Mouse (Mus musculus): ENCODE data around the gene Tmem266. TPM values are rescaled to one million over a fixed set of nuclear protein-coding genes. Genes with fewer than 3 reads are reported as not detected.

Tmem266 gene
- polyA plus RNA-seq, 1 experiment, result 0.36 TPM

- no peak overlapping the region for H3K27ac ChIP-seq (ENCODE audit: insufficient read depth, low read length)
- H3K9ac ChIP-seq (ENCODE audit: low read depth, poor library complexity, severe bottlenecking), result no peak overlapping the region
- H3K36me3 ChIP-seq (ENCODE audit: control insufficient read depth, insufficient read depth, low read length, poor library complexity, severe bottlenecking), result no peaks in the 10 kb centered on the region
- H3K27me3 ChIP-seq (ENCODE audit: control insufficient read depth, insufficient read depth, low read length, poor library complexity, severe bottlenecking), result no peaks in the 10 kb centered on the region
- H3K4me3 ChIP-seq (ENCODE audit: low read depth, low read length), result no peak overlapping the region
- H3K9me3 ChIP-seq (replicated peaks; ENCODE audit: control insufficient read depth, insufficient read depth, low read length, poor library complexity, severe bottlenecking), result no peaks in the 10 kb centered on the region
- TF ChIP-seq EP300 (IDR thresholded peaks at IDR 0.05; ENCODE audit: insufficient read depth, low read depth, low read length) (no peak), CTCF (IDR thresholded peaks at IDR 0.05; ENCODE audit: low read depth, low read length) (no peak), POLR2A (IDR thresholded peaks at IDR 0.05; ENCODE audit: insufficient read depth, low read length) (no peak)
- H3K4me1 ChIP-seq (ENCODE audit: control insufficient read depth, insufficient read depth, low read length), result no peaks in the 10 kb centered on the region
Observed at GRCm38 (mm10) chr9:55357164-55357563, 30.5 kb downstream of the Tmem266 start.

- no peaks in the 10 kb centered on the region for H3K4me1 ChIP-seq (ENCODE audit: control insufficient read depth, insufficient read depth, low read length)
- no peak overlapping the region for H3K9ac ChIP-seq (ENCODE audit: low read depth, poor library complexity, severe bottlenecking)
- no peaks in the 10 kb centered on the region; the same call in 1 of the 2 replicates for H3K27me3 ChIP-seq (ENCODE audit: control insufficient read depth, insufficient read depth, low read length, poor library complexity, severe bottlenecking)
- H3K9me3 ChIP-seq (replicated peaks; ENCODE audit: control insufficient read depth, insufficient read depth, low read length, poor library complexity, severe bottlenecking), result no peaks in the 10 kb centered on the region
- TF ChIP-seq CTCF (IDR thresholded peaks at IDR 0.05; ENCODE audit: low read depth, low read length), result no peak
- no peak for TF ChIP-seq POLR2A (IDR thresholded peaks at IDR 0.05; ENCODE audit: insufficient read depth, low read length)
- TF ChIP-seq EP300 (IDR thresholded peaks at IDR 0.05; ENCODE audit: insufficient read depth, low read depth, low read length), result no peak
- no peak overlapping the region for H3K27ac ChIP-seq (ENCODE audit: insufficient read depth, low read length)
- H3K4me3 ChIP-seq (ENCODE audit: low read depth, low read length), result no peak overlapping the region
- H3K36me3 ChIP-seq (ENCODE audit: control insufficient read depth, insufficient read depth, low read length, poor library complexity, severe bottlenecking), result no peaks in the 10 kb centered on the region
Observed at GRCm38 (mm10) chr9:55360372-55360771, 33.7 kb downstream of the Tmem266 start.

GRCm38 (mm10) chr9:55360861-55361260 lies 34.1 kb downstream of the Tmem266 start:
- no peak for TF ChIP-seq POLR2A (IDR thresholded peaks at IDR 0.05; ENCODE audit: insufficient read depth, low read length)
- TF ChIP-seq EP300 (IDR thresholded peaks at IDR 0.05; ENCODE audit: insufficient read depth, low read depth, low read length), result no peak
- H3K27ac ChIP-seq (ENCODE audit: insufficient read depth, low read length), result no peak overlapping the region

GRCm38 (mm10) chr9:55361969-55362368 lies 35.3 kb downstream of the Tmem266 start:
- no peak overlapping the region for H3K9ac ChIP-seq (ENCODE audit: low read depth, poor library complexity, severe bottlenecking)
- no peaks in the 10 kb centered on the region for H3K36me3 ChIP-seq (ENCODE audit: control insufficient read depth, insufficient read depth, low read length, poor library complexity, severe bottlenecking)
- TF ChIP-seq EP300 (IDR thresholded peaks at IDR 0.05; ENCODE audit: insufficient read depth, low read depth, low read length) (no peak), POLR2A (IDR thresholded peaks at IDR 0.05; ENCODE audit: insufficient read depth, low read length) (no peak), CTCF (IDR thresholded peaks at IDR 0.05; ENCODE audit: low read depth, low read length) (no peak)
- H3K27ac ChIP-seq (ENCODE audit: insufficient read depth, low read length), result no peak overlapping the region
- H3K4me3 ChIP-seq (ENCODE audit: low read depth, low read length), result no peak overlapping the region
- H3K4me1 ChIP-seq (ENCODE audit: control insufficient read depth, insufficient read depth, low read length), result no peaks in the 10 kb centered on the region
- H3K27me3 ChIP-seq (ENCODE audit: control insufficient read depth, insufficient read depth, low read length, poor library complexity, severe bottlenecking), result no peaks in the 10 kb centered on the region; the same call in 1 of the 2 replicates
- H3K9me3 ChIP-seq (replicated peaks; ENCODE audit: control insufficient read depth, insufficient read depth, low read length, poor library complexity, severe bottlenecking), result no peaks in the 10 kb centered on the region

More at GRCm38 (mm10) chr9:55360861-55361260, 34.1 kb downstream of the Tmem266 start:
- no peaks in the 10 kb centered on the region for H3K36me3 ChIP-seq (ENCODE audit: control insufficient read depth, insufficient read depth, low read length, poor library complexity, severe bottlenecking)
- no peaks in the 10 kb centered on the region; the same call in 1 of the 2 replicates for H3K27me3 ChIP-seq (ENCODE audit: control insufficient read depth, insufficient read depth, low read length, poor library complexity, severe bottlenecking)
- H3K9me3 ChIP-seq (replicated peaks; ENCODE audit: control insufficient read depth, insufficient read depth, low read length, poor library complexity, severe bottlenecking), result no peaks in the 10 kb centered on the region
- H3K4me3 ChIP-seq (ENCODE audit: low read depth, low read length), result no peak overlapping the region
- no peaks in the 10 kb centered on the region for H3K4me1 ChIP-seq (ENCODE audit: control insufficient read depth, insufficient read depth, low read length)
- H3K9ac ChIP-seq (ENCODE audit: low read depth, poor library complexity, severe bottlenecking), result no peak overlapping the region

- H3K9ac ChIP-seq (ENCODE audit: low read depth, poor library complexity, severe bottlenecking), result no peak overlapping the region
- no peak for TF ChIP-seq POLR2A (IDR thresholded peaks at IDR 0.05; ENCODE audit: insufficient read depth, low read length)
- no peak for TF ChIP-seq CTCF (IDR thresholded peaks at IDR 0.05; ENCODE audit: low read depth, low read length)
- TF ChIP-seq EP300 (IDR thresholded peaks at IDR 0.05; ENCODE audit: insufficient read depth, low read depth, low read length), result no peak
- no peaks in the 10 kb centered on the region for H3K9me3 ChIP-seq (replicated peaks; ENCODE audit: control insufficient read depth, insufficient read depth, low read length, poor library complexity, severe bottlenecking)
- H3K27me3 ChIP-seq (ENCODE audit: control insufficient read depth, insufficient read depth, low read length, poor library complexity, severe bottlenecking), result no peaks in the 10 kb centered on the region; the same call in 1 of the 2 replicates
- H3K27ac ChIP-seq (ENCODE audit: insufficient read depth, low read length), result no peak overlapping the region
- no peak overlapping the region for H3K4me3 ChIP-seq (ENCODE audit: low read depth, low read length)
- H3K4me1 ChIP-seq (ENCODE audit: control insufficient read depth, insufficient read depth, low read length), result no peaks in the 10 kb centered on the region
- no peaks in the 10 kb centered on the region for H3K36me3 ChIP-seq (ENCODE audit: control insufficient read depth, insufficient read depth, low read length, poor library complexity, severe bottlenecking)
Observed at GRCm38 (mm10) chr9:55363707-55364106, 37.0 kb downstream of the Tmem266 start.

GRCm38 (mm10) chr9:55368011-55368410 lies 41.3 kb downstream of the Tmem266 start:
- H3K4me1 ChIP-seq (ENCODE audit: control insufficient read depth, insufficient read depth, low read length), result no peaks in the 10 kb centered on the region
- no peaks in the 10 kb centered on the region for H3K36me3 ChIP-seq (ENCODE audit: control insufficient read depth, insufficient read depth, low read length, poor library complexity, severe bottlenecking)
- no peak overlapping the region for H3K9ac ChIP-seq (ENCODE audit: low read depth, poor library complexity, severe bottlenecking)
- no peaks in the 10 kb centered on the region; the same call in 1 of the 2 replicates for H3K27me3 ChIP-seq (ENCODE audit: control insufficient read depth, insufficient read depth, low read length, poor library complexity, severe bottlenecking)
- no peaks in the 10 kb centered on the region for H3K9me3 ChIP-seq (replicated peaks; ENCODE audit: control insufficient read depth, insufficient read depth, low read length, poor library complexity, severe bottlenecking)
- TF ChIP-seq CTCF (IDR thresholded peaks at IDR 0.05; ENCODE audit: low read depth, low read length) (no peak), POLR2A (IDR thresholded peaks at IDR 0.05; ENCODE audit: insufficient read depth, low read length) (no peak), EP300 (IDR thresholded peaks at IDR 0.05; ENCODE audit: insufficient read depth, low read depth, low read length) (no peak)
- no peak overlapping the region for H3K27ac ChIP-seq (ENCODE audit: insufficient read depth, low read length)
- H3K4me3 ChIP-seq (ENCODE audit: low read depth, low read length), result no peak overlapping the region
